Mouse (Mus musculus): ENCODE data around the gene Zdhhc18. TPM values are rescaled to one million over a fixed set of nuclear protein-coding genes. Genes with fewer than 3 reads are reported as not detected.

The Zdhhc18 gene
- 2.1 and 3.1 TPM in 2 replicates for polyA plus RNA-seq (2014; fragmentation: Nextera tagmentation; extraction: Ambion mirVana)

- DNase-seq (ENCODE audit: low spot score) (peak; percentile 67), ATAC-seq (replicated peaks; ENCODE audit: low FRiP score) (peak; percentile 85)
- Histone ChIP-seq H3K4me3 (ENCODE audit: low read depth, low read length) (peak within 1 kb of the TSS; percentile 47), H3K27ac (ENCODE audit: low read depth, low read length) (no peak within 1 kb of the TSS; the same call in 1 of the 2 replicates), H3K9ac (ENCODE audit: low read depth, low read length) (peak within 1 kb of the TSS; percentile 60; the same call in 1 of the 2 replicates), H3K4me1 (replicated peaks; ENCODE audit: control insufficient read depth, insufficient read depth, low read length) (peaks cover 4% of the 10 kb centered on the region), H3K36me3 (ENCODE audit: control insufficient read depth, insufficient read depth, low read length) (no peaks in the 10 kb centered on the region), H3K4me2 (peak within 1 kb of the TSS; percentile 67), H3K27me3 (replicated peaks; ENCODE audit: control insufficient read depth, insufficient read depth, low read length) (no peaks in the 10 kb centered on the region), H3K9me3 (ENCODE audit: control insufficient read depth, low read length) (no peaks in the 10 kb centered on the region)
- WGBS: 32% methylated on average over 7 of the region's 7 CpGs
Observed at GRCm38 (mm10) chr4:133649989-133650699, at the start of gene Zdhhc18. Gene Zdhhc18 (minus strand): TSS chr4:133650154.

- Histone ChIP-seq H3K4me2 (no peak overlapping the region), H3K4me3 (ENCODE audit: low read depth, low read length) (no peak overlapping the region), H3K27ac (ENCODE audit: low read depth, low read length) (no peak overlapping the region), H3K9me3 (ENCODE audit: control insufficient read depth, low read length) (no peaks in the 10 kb centered on the region), H3K36me3 (ENCODE audit: control insufficient read depth, insufficient read depth, low read length) (peaks cover 68% of the 10 kb centered on the region), H3K27me3 (replicated peaks; ENCODE audit: control insufficient read depth, insufficient read depth, low read length) (no peaks in the 10 kb centered on the region), H3K4me1 (replicated peaks; ENCODE audit: control insufficient read depth, insufficient read depth, low read length) (0 out of 2 replicates have a peak, but pooled peaks cover 3% of the 10 kb centered on the region), H3K9ac (ENCODE audit: low read depth, low read length) (no peak overlapping the region)
- 82% methylated on average over 3 of the region's 3 CpGs for WGBS
- no peak for ATAC-seq (replicated peaks; ENCODE audit: low FRiP score)
- DNase-seq (ENCODE audit: low spot score): no peak
Observed at GRCm38 (mm10) chr4:133695363-133695762, 45.4 kb upstream of the Zdhhc18 start.

- H3K4me3 ChIP-seq (ENCODE audit: low read depth, low read length): no peak overlapping the region
- 52% methylated on average over 5 of the region's 5 CpGs for WGBS
- no peak overlapping the region for H3K27ac ChIP-seq (ENCODE audit: low read depth, low read length)
- no peak for ATAC-seq (replicated peaks; ENCODE audit: low FRiP score)
- no peak for DNase-seq (ENCODE audit: low spot score)
- H3K4me1 ChIP-seq (replicated peaks; ENCODE audit: control insufficient read depth, insufficient read depth, low read length): peaks cover 8% of the 10 kb centered on the region; the same call in 1 of the 2 replicates
- H3K4me2 ChIP-seq: no peak overlapping the region
- H3K9me3 ChIP-seq (ENCODE audit: control insufficient read depth, low read length): no peaks in the 10 kb centered on the region
- H3K27me3 ChIP-seq (replicated peaks; ENCODE audit: control insufficient read depth, insufficient read depth, low read length): no peaks in the 10 kb centered on the region
- H3K9ac ChIP-seq (ENCODE audit: low read depth, low read length): no peak overlapping the region
- H3K36me3 ChIP-seq (ENCODE audit: control insufficient read depth, insufficient read depth, low read length): peaks cover 88% of the 10 kb centered on the region
Observed at GRCm38 (mm10) chr4:133690252-133690651, 40.3 kb upstream of the Zdhhc18 start.

- H3K9ac ChIP-seq (ENCODE audit: low read depth, low read length): no peak overlapping the region
- ATAC-seq (replicated peaks; ENCODE audit: low FRiP score): no peak
- peaks cover 8% of the 10 kb centered on the region; the same call in 1 of the 2 replicates for H3K4me1 ChIP-seq (replicated peaks; ENCODE audit: control insufficient read depth, insufficient read depth, low read length)
- no peaks in the 10 kb centered on the region for H3K27me3 ChIP-seq (replicated peaks; ENCODE audit: control insufficient read depth, insufficient read depth, low read length)
- no peak overlapping the region for H3K4me3 ChIP-seq (ENCODE audit: low read depth, low read length)
- H3K4me2 ChIP-seq: no peak overlapping the region
- no peaks in the 10 kb centered on the region for H3K9me3 ChIP-seq (ENCODE audit: control insufficient read depth, low read length)
- peaks cover 87% of the 10 kb centered on the region for H3K36me3 ChIP-seq (ENCODE audit: control insufficient read depth, insufficient read depth, low read length)
- H3K27ac ChIP-seq (ENCODE audit: low read depth, low read length): no peak overlapping the region
- WGBS: 80% methylated on average over 7 of the region's 7 CpGs
- no peak for DNase-seq (ENCODE audit: low spot score)
Observed at GRCm38 (mm10) chr4:133688417-133689067, 38.6 kb upstream of the Zdhhc18 start.

- ATAC-seq (replicated peaks; ENCODE audit: low FRiP score) (no peak), DNase-seq (ENCODE audit: low spot score) (no peak)
- peaks cover 75% of the 10 kb centered on the region for H3K36me3 ChIP-seq (ENCODE audit: control insufficient read depth, insufficient read depth, low read length)
- 86% methylated on average over 5 of the region's 5 CpGs for WGBS
- no peak overlapping the region for H3K9ac ChIP-seq (ENCODE audit: low read depth, low read length)
- no peak overlapping the region for H3K4me3 ChIP-seq (ENCODE audit: low read depth, low read length)
- H3K27ac ChIP-seq (ENCODE audit: low read depth, low read length): no peak overlapping the region
- no peaks in the 10 kb centered on the region for H3K9me3 ChIP-seq (ENCODE audit: control insufficient read depth, low read length)
- H3K4me2 ChIP-seq: no peak overlapping the region
- peaks cover 13% of the 10 kb centered on the region for H3K4me1 ChIP-seq (replicated peaks; ENCODE audit: control insufficient read depth, insufficient read depth, low read length)
- no peaks in the 10 kb centered on the region for H3K27me3 ChIP-seq (replicated peaks; ENCODE audit: control insufficient read depth, insufficient read depth, low read length)
Observed at GRCm38 (mm10) chr4:133687126-133687525, 37.2 kb upstream of the Zdhhc18 start.

GRCm38 (mm10) chr4:133686512-133686911, 36.6 kb upstream of the Zdhhc18 start:
- no peaks in the 10 kb centered on the region for H3K9me3 ChIP-seq (ENCODE audit: control insufficient read depth, low read length)

GRCm38 (mm10) chr4:133680206-133680786, 30.3 kb upstream of the Zdhhc18 start:
- H3K27ac ChIP-seq (ENCODE audit: low read depth, low read length): no peak overlapping the region
- peaks cover 46% of the 10 kb centered on the region for H3K36me3 ChIP-seq (ENCODE audit: control insufficient read depth, insufficient read depth, low read length)
- H3K9ac ChIP-seq (ENCODE audit: low read depth, low read length): no peak overlapping the region
- 89% methylated on average over 14 of the region's 14 CpGs for WGBS
- DNase-seq (ENCODE audit: low spot score) (no peak), ATAC-seq (replicated peaks; ENCODE audit: low FRiP score) (no peak)
- peaks cover 37% of the 10 kb centered on the region for H3K4me1 ChIP-seq (replicated peaks; ENCODE audit: control insufficient read depth, insufficient read depth, low read length)
- H3K4me2 ChIP-seq: no peak overlapping the region
- no peak overlapping the region for H3K4me3 ChIP-seq (ENCODE audit: low read depth, low read length)
- H3K9me3 ChIP-seq (ENCODE audit: control insufficient read depth, low read length): no peaks in the 10 kb centered on the region
- H3K27me3 ChIP-seq (replicated peaks; ENCODE audit: control insufficient read depth, insufficient read depth, low read length): no peaks in the 10 kb centered on the region

More at GRCm38 (mm10) chr4:133686512-133686911, 36.6 kb upstream of the Zdhhc18 start:
- WGBS: 92% methylated on average over 11 of the region's 11 CpGs
- DNase-seq (ENCODE audit: low spot score) (no peak), ATAC-seq (replicated peaks; ENCODE audit: low FRiP score) (no peak)
- no peaks in the 10 kb centered on the region for H3K27me3 ChIP-seq (replicated peaks; ENCODE audit: control insufficient read depth, insufficient read depth, low read length)
- peaks cover 74% of the 10 kb centered on the region for H3K36me3 ChIP-seq (ENCODE audit: control insufficient read depth, insufficient read depth, low read length)
- no peak overlapping the region for H3K9ac ChIP-seq (ENCODE audit: low read depth, low read length)
- H3K4me2 ChIP-seq: no peak overlapping the region
- no peak overlapping the region for H3K4me3 ChIP-seq (ENCODE audit: low read depth, low read length)
- H3K27ac ChIP-seq (ENCODE audit: low read depth, low read length): no peak overlapping the region
- peaks cover 18% of the 10 kb centered on the region for H3K4me1 ChIP-seq (replicated peaks; ENCODE audit: control insufficient read depth, insufficient read depth, low read length)

- peaks cover 41% of the 10 kb centered on the region for H3K4me1 ChIP-seq (replicated peaks; ENCODE audit: control insufficient read depth, insufficient read depth, low read length)
- no peaks in the 10 kb centered on the region for H3K9me3 ChIP-seq (ENCODE audit: control insufficient read depth, low read length)
- peaks cover 40% of the 10 kb centered on the region for H3K36me3 ChIP-seq (ENCODE audit: control insufficient read depth, insufficient read depth, low read length)
Observed at GRCm38 (mm10) chr4:133679629-133680028, 29.7 kb upstream of the Zdhhc18 start.

More at GRCm38 (mm10) chr4:133679629-133680028, 29.7 kb upstream of the Zdhhc18 start:
- Histone ChIP-seq H3K4me2 (no peak overlapping the region), H3K27me3 (replicated peaks; ENCODE audit: control insufficient read depth, insufficient read depth, low read length) (no peaks in the 10 kb centered on the region), H3K9ac (ENCODE audit: low read depth, low read length) (no peak overlapping the region), H3K4me3 (ENCODE audit: low read depth, low read length) (no peak overlapping the region), H3K27ac (ENCODE audit: low read depth, low read length) (no peak overlapping the region)
- WGBS: 88% methylated on average over 7 of the region's 7 CpGs
- no peak for ATAC-seq (replicated peaks; ENCODE audit: low FRiP score)
- DNase-seq (ENCODE audit: low spot score): no peak

Data from liver, embryonic 11.5 days (tissue).